Mouse (Mus musculus) cerebellum, adult 11 months (tissue): ENCODE measurements around the gene Pex13.
A peak's percentile ranks its signal among the peaks of the same experiment; 100 is the strongest.

Experiments used
- DNase-seq: peaks from one replicate; pipeline ENCODE4 v3.0.0; 2022

Pex13 gene

DNA sequence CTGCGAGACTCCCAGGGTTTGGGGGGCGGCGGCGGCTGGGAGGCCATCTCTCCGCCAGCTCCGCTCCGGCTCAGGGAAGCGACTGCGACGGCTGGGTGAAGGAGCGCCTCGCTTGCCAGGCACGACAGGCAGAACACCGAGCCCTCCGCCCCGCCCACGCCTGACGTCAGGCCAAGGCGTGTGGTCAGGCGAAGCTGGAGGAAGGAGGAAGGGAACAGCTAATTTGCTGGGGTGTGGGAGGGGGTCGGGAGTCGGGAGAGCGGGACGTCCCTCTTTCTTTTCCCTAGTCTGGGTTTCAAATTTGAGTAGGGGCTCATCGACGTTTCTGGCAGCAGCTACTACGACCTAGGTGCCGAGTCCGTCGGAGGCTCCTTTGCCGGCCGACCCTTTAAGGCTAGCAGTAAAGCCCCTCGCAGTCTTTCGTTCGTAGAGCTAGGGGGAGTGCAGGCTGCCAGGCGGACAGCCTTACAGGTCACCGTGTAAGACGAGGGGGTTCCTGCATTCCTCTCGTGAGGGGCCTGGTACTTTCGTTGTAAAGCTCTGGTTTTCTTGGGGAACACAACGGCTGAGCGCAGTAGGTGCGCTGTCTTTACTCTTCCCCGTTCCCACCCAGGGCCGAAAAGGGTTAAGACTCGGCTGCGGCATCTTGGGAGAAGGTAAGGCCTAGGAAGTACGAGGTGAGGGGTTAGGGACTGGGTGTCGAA, at the start of gene Pex13:
Gene Pex13 (minus strand): TSS at position 162 of the 704 bp plus-strand sequence.
- DNase-seq, result peak; percentile 82

DNA sequence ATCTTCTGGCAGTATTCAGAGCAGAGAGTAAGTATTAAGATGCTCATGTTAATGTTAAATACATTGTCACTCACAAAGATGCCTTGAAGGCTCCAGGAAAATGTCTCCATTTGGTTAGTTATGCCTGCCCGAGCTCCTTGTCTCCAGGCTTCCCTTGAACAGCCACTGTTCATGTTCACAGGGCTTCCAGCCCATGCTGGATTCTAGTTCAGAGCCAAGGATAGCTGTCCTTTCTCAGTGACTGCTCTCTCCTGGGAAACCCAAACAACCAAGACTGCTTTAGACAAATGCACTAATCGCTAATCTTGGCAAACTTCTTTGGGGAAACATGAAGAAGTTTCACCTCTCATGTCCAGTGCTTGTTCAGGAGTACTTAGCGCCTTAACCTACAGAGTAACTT, 46.5 kb upstream of the Pex13 start:
- no peak for DNase-seq

GRCm38 (mm10) chr11:23704604-23705294, 39.0 kb upstream of the Pex13 start:
- DNase-seq, result no peak

GRCm38 (mm10) chr11:23701831-23702230, 36.1 kb upstream of the Pex13 start:
- DNase-seq, result no peak

GRCm38 (mm10) chr11:23699414-23700095, 33.8 kb upstream of the Pex13 start:
- no peak for DNase-seq

GRCm38 (mm10) chr11:23698526-23698925, 32.8 kb upstream of the Pex13 start:
- no peak for DNase-seq

DNA sequence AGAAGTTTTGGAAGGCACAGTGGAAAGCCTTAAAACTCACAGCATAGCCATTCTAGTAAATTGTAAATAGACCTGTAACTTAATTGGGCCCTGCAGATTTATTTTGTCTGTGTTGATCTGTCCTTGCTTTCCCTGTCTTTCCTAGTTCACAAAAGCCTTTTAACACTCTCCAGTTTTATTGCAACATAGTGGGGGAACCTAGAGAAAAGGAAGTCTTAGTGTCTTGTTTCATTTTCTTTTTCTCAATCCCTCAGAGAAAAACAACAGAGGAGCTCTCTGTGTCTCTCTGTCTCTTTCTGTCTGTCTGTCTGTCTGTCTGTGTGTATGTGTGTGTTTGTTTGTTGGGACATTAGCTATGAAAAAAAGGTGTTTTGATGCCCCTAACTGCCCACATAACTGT, 30.1 kb upstream of the Pex13 start:
- no peak for DNase-seq

DNA sequence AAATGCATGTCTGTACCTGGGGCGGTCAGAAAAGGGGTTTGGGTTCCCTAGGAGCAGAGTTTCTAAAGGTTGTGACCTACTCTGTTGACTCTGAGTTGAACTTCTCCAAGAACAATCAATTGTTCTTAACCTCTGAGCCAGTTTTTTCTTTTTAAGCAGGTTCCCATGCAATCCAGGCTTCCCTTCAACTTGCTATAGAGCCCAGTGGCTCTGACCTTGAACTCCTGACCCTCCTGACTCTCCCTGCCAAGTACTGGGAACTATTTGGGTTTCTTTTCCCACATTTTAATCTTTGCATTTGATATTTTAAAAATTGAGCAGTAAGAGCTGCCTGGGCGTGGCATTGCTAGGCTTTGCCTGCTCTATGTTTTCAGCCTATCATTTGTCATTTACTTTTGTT, 27.5 kb upstream of the Pex13 start:
- no peak for DNase-seq

DNA sequence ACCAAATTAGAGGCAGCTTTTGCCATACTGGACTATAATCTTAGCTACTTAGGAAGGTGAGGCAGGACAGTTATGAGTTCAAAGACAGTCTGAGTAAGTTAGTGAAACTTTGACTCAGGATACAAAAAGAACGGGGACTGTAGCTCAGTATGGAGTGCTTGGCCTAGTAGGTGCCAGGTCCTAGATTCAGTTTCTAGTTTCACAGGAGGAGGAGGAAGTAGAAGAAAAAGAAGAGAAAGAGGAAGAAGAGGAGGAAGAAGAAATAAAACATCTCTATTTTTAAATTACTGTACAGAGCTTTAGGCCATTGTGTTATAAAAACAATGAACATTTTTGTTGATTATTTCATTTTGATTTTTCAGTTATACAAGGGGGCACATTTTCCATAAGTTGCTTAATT, 22.3 kb upstream of the Pex13 start:
- DNase-seq, result no peak

- DNase-seq, result no peak
Observed at GRCm38 (mm10) chr11:23686671-23687070, 20.9 kb upstream of the Pex13 start.

GRCm38 (mm10) chr11:23682561-23682960, 16.8 kb upstream of the Pex13 start:
- no peak for DNase-seq

DNA sequence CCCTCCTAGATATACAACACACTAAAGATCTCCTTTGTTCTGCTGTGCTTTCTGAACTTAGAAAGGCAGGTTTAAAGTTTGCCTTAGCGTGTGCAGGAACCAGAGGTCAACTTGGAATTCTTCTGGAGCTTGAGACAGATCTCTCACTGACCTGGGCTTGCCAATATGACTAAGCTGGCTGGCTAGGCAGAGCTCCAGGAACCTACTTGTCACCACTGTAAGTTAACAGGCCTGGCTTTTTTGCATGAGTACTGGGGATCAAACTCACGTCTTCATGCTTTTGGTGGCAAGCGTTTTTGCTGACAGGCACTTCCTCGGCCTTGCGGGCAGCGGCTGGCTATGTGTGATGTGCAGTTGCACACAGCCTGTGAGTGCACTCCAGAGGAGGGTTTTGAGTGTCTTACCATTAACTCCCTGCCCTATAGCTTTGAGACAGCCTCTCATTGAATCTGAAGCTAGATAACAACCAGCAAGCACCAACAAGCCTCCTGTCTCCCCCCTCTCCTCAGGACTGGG, 14.7 kb upstream of the Pex13 start:
- DNase-seq, result no peak

DNA sequence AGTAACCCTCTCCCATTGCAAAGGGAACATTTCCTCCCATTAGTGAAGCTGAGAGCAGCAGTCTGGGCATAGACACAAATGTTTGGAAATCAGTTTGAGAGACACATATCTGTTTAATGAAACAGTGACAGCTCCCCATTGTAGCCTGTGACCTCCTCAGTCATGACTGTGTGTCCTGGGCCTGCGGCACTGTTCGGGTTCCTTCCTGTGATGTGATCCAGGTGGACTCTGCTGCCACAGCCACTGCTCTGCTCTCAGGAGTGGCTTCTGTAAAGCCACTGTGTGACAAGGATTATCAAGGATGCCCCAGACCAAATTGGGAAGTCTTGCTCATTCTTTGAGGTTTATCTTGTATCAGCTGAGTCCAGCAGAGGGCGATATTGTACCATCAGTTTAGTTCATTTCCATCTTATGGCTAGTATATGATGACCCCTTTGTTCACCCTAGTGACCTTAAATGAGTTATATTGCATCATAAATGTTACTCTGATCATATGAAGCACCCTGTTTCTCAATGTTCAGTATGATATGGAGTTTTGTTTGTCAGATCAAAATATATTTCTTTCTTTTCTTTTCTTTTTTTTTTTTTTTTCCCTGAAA, 13.4 kb upstream of the Pex13 start:
- DNase-seq, result peak; percentile 25

- no peak for DNase-seq
Observed at GRCm38 (mm10) chr11:23676100-23676499, 10.3 kb upstream of the Pex13 start.

DNA sequence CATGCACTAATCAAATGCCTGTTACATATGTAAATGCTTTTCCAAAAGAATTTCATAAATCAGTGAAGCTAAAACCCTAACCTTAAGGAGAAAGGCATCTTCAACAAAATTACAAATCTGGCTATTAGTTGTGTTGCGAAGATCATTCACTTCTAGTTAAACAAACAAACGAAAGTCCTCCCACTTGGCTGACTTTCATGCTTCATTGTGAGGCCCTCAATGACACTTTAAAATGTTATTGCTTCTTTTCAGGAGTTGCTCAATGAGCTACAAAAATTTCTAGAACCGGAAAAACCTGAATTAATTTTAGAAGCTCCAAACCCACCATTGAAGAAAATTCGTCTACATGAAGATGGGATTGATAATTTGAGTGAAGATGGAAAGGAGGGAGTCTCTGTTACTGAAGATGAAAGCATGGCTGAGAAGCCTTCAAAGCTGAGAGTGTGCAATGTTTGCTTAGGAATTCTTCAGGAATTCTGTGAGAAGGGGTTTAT, 6.5 kb upstream of the Pex13 start:
- DNase-seq, result no peak

DNA sequence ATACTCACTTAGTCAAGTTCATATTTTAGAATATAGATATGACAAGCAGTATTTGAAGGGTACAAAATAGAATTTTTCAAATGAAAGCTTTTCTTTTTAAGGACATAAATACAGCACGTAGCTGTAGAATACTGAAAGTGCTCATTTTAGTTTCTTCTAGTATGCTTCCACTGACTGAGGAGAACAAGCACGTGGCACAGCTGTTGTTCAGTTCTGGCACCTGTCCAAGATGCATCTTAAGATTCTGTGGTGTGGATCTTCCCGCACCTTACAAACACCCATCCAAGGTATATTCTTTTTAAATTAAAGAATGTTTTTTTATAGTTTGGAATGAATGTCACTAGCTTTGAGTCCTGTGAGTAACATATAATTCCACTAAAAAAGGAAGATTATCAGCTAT, 1.4 kb upstream of the Pex13 start:
- DNase-seq, result no peak

DNA sequence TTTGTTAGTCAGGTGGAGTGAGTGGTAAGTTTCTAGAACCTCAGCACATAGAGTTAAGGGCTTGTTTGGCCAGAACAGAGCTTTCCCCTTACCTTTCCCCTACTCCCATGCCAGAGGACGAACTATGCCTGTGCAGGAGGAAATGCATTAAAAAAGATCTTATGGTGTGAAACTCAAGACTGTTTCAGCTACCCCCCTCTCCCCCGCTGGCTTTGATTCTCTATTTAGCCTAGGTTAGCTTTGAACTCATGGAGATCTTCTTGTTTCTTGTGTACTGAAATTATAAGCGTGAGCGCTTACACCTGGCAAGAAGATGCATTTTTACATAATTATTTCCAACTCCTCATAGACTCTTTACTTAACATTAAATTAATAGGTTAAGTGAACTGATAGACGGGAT, 767 bp upstream of the Pex13 start:
- DNase-seq, result no peak

- DNase-seq, result no peak
Observed at GRCm38 (mm10) chr11:23665311-23665786, 410 bp downstream of the Pex13 start, which contains the start of gene Pus10. Pus10 (plus strand) TSS chr11:23665674.

DNA sequence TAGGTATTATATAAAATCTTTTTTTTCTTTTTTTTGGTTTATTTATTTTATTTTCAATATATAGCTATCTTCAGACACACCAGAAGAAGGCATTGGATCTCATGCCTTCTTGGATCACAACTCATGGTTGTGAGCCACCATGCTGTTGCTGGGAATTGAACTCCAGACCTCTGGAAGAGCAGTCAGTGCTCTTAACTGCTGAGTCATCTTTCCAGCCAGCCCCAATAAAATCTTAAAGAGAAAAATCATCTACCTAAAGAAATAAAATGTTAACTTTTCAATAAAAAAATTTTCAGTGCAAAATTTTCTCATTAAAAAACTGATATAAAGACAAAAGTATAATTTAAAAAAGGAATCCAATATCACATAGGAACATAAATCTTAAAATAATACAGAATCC, 1.5 kb downstream of the Pex13 start:
- DNase-seq, result no peak

DNA sequence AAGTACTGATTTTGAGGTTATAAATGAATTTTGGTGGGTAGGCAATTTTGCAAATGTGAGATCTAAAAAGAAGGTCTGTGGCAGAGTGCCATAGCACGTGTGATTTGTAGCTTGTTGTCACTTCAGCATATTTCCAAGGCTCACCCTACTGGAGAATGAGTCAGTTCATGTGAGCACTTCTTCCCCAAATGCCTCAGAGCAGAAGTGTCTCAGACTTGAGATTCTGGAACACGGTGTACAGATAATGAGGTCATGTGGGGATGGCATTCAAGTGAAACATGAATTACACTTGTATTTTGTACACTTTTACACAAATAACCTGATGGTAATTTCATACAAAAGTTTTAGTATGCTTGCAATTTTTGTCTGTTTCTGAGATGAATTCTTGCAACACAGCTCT, 8.0 kb downstream of the Pex13 start:
- no peak for DNase-seq

DNA sequence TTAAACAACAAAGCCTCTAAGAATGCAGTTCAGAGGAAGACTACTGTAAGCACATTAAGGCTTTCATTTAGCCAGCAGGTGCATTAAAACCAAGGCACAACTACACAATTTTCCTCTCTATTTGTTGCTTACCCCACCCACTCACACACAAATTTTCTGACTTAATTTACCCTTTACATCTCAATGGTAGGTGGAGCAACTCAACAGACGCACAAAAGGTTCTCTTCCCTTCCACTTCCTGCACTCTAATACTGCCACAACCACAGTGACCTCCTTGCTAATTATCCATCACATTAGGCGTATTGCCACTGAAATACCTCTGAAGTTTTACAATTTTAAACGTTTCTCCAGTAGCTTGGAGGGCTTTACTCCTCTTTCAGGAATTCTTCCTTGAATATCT, 12.1 kb downstream of the Pex13 start:
- DNase-seq, result no peak

- no peak for DNase-seq
Observed at GRCm38 (mm10) chr11:23647835-23648234, 17.9 kb downstream of the Pex13 start.

- no peak for DNase-seq
Observed at GRCm38 (mm10) chr11:23647431-23647830, 18.3 kb downstream of the Pex13 start.
